Mouse (Mus musculus) myocyte (in vitro differentiated cells): Measurements from ENCODE around the gene Tmc6.

Experiments
- POLR2A ChIP-seq: IDR thresholded peaks from one replicate; pipeline ENCODE4 v1.6.1; 2011; ENCODE audit warnings: low read depth, mild to moderate bottlenecking, control low read depth, moderate library complexity; ENCODE audit not compliant: insufficient read length
- POLR2AphosphoS2 ChIP-seq: IDR thresholded peaks from one replicate; pipeline ENCODE4 v1.6.1; 2011; ENCODE audit warnings: low read depth, control low read depth; ENCODE audit not compliant: insufficient read length
- TCF3 ChIP-seq: IDR thresholded peaks from one replicate; pipeline ENCODE4 v1.6.1; 2011; ENCODE audit warnings: low read depth, control low read depth; ENCODE audit not compliant: insufficient read length
- USF1 ChIP-seq: IDR thresholded peaks from one replicate; pipeline ENCODE4 v1.6.1; 2011; ENCODE audit warnings: low read depth, mild to moderate bottlenecking, control low read depth, moderate library complexity

- TF ChIP-seq TCF3 (no peak), POLR2AphosphoS2 (peak; percentile 16), POLR2A (peak; percentile 35), USF1 (peak; percentile 84)
Measured at GRCm38 (mm10) chr11:117780582-117781111, 1.4 kb downstream of the Tmc6 start.
